24 mouse cellular contexts compared by ENCODE assay signal in the genomic region with DNA sequence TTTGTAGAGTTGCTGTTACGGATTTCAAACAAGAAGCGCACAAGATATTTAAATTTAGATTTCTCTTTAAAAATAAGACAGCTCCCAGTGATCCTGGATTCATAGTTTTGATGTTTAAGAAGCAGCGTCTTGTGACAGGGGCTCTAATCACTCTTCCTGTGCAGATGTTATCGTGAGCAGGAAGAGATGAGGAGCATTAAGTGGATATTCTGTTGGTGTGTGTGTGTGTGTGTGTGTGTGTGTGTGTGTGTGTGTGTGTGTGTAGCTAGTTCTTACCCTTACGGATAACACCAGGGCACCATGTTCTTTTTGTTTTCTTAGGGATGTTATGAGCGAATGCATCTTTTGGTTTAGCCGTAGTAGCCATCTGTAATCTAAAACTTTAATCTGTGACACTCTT. TPM values are rescaled to one million over a fixed set of nuclear protein-coding genes. Genes with fewer than 3 reads are reported as not detected.
DNase-seq lines count a peak whose midpoint lies in the region; ATAC-seq and TF ChIP-seq lines count a peak whose summit lies in the region.
"Had no signal": no experiment of that assay in that cellular context is flagged by ENCODE, and none has a peak within 500 bp of the region (broad histone marks: within the 10 kb centered on the region; RNA-seq: fewer than 3 reads in every experiment).

No protein-coding gene starts in this region.

- no peak overlapping the region for H3K4me2 ChIP-seq in forebrain, postnatal 0 days (ENCODE audit: low read depth)
- no peak overlapping the region for H3K4me2 ChIP-seq in hindbrain, embryonic 14.5 days (replicated peaks)
- H3K4me2 ChIP-seq in midbrain, embryonic 11.5 days: peak overlapping the region; percentile 42
- no peak overlapping the region for H3K4me2 ChIP-seq in midbrain, embryonic 14.5 days (ENCODE audit: low read length)
- no peak overlapping the region for H3K4me2 ChIP-seq in liver, postnatal 0 days (ENCODE audit: low read depth, low read length)

- peaks cover 80% of the 10 kb centered on the region for H3K4me1 ChIP-seq in forebrain, embryonic 10.5 days
- H3K4me1 ChIP-seq in forebrain, postnatal 0 days (ENCODE audit: insufficient read depth): no peaks in the 10 kb centered on the region
- H3K4me1 ChIP-seq in hindbrain, embryonic 10.5 days (replicated peaks): peaks cover 74% of the 10 kb centered on the region
- peaks cover 13% of the 10 kb centered on the region for H3K4me1 ChIP-seq in hindbrain, embryonic 14.5 days (replicated peaks; ENCODE audit: control insufficient read depth, insufficient read depth, low read length)
- peaks cover 43% of the 10 kb centered on the region for H3K4me1 ChIP-seq in midbrain, embryonic 11.5 days (ENCODE audit: control insufficient read depth, insufficient read depth, low read length)
- peaks cover 12% of the 10 kb centered on the region; the same call in 1 of the 2 replicates for H3K4me1 ChIP-seq in midbrain, embryonic 14.5 days (ENCODE audit: control insufficient read depth, insufficient read depth, low read length)
- peaks cover 7 to 10% of the 10 kb centered on the region in 2 experiments for H3K4me1 ChIP-seq in ES-E14 (ENCODE audit: control insufficient read depth in 2 of 2, insufficient read depth in 2 of 2, low read length in 2 of 2, poor library complexity in 1 of 2)
- H3K4me1 ChIP-seq in liver, postnatal 0 days (ENCODE audit: insufficient read depth): peaks cover 7% of the 10 kb centered on the region; the same call in 1 of the 2 replicates

- no peak for ATAC-seq in forebrain, postnatal 0 days
- no peak for ATAC-seq in hindbrain, embryonic 14.5 days (ENCODE audit: low FRiP score)
- 0 out of 2 replicates have a peak, but pooled peaks have one; percentile 20 for ATAC-seq in midbrain, embryonic 11.5 days (ENCODE audit: low FRiP score)
- ATAC-seq in midbrain, embryonic 14.5 days (ENCODE audit: low FRiP score, low TSS enrichment): no peak
- ATAC-seq in liver, postnatal 0 days: no peak
- ATAC-seq: activated CD4-positive, CD25-positive, alpha-beta regulatory T cell, adult 4 months; intestine, postnatal 0 days had no signal

- H3K27ac ChIP-seq in forebrain, embryonic 10.5 days: peak overlapping the region; percentile 69
- H3K27ac ChIP-seq in forebrain, postnatal 0 days (ENCODE audit: low read depth, low read length): no peak overlapping the region
- peak overlapping the region; percentile 76 for H3K27ac ChIP-seq in hindbrain, embryonic 10.5 days
- no peak overlapping the region for H3K27ac ChIP-seq in hindbrain, embryonic 14.5 days
- H3K27ac ChIP-seq in midbrain, embryonic 11.5 days (ENCODE audit: low read depth, low read length): peak overlapping the region; percentile 72
- H3K27ac ChIP-seq in midbrain, embryonic 14.5 days (replicated peaks; ENCODE audit: low read depth, low read length): no peak overlapping the region
- peak overlapping the region; percentile 51; the same call in 1 of the 2 replicates for H3K27ac ChIP-seq in ES-E14 (ENCODE audit: insufficient read depth, low read depth, low read length, poor library complexity, severe bottlenecking)
- no peak overlapping the region for H3K27ac ChIP-seq in liver, postnatal 0 days (ENCODE audit: low read depth)
- H3K27ac ChIP-seq: hindbrain, embryonic 12.5 days; liver, embryonic 14.5 days; neural tube, embryonic 12.5 days had no signal

- H3K9me3 ChIP-seq in forebrain, embryonic 10.5 days: no peaks in the 10 kb centered on the region; the same call in 1 of the 2 replicates
- no peaks in the 10 kb centered on the region for H3K9me3 ChIP-seq in forebrain, postnatal 0 days (ENCODE audit: low read length)
- no peaks in the 10 kb centered on the region for H3K9me3 ChIP-seq in hindbrain, embryonic 10.5 days
- H3K9me3 ChIP-seq in hindbrain, embryonic 14.5 days (ENCODE audit: control insufficient read depth, low read length): no peaks in the 10 kb centered on the region
- H3K9me3 ChIP-seq in midbrain, embryonic 11.5 days (ENCODE audit: control insufficient read depth, low read length): no peaks in the 10 kb centered on the region
- H3K9me3 ChIP-seq in midbrain, embryonic 14.5 days (ENCODE audit: control insufficient read depth, low read length): no peaks in the 10 kb centered on the region
- no peaks in the 10 kb centered on the region for H3K9me3 ChIP-seq in ES-E14 (ENCODE audit: control insufficient read depth, insufficient read depth, low read depth, low read length)
- no peaks in the 10 kb centered on the region for H3K9me3 ChIP-seq in liver, postnatal 0 days (ENCODE audit: low read length)
- H3K9me3 ChIP-seq: hindbrain, embryonic 12.5 days; neural tube, embryonic 12.5 days had no signal

- in situ Hi-C loops in ES-E14 (cut with MboI; ENCODE audit: low sequenced_read_pairs in 2 of 2, unreplicated experiment in 2 of 2): no loop called here

- WGBS in forebrain, embryonic 10.5 days: 28% methylated on average over 7 of the region's 7 CpGs
- 55% methylated on average over 7 of the region's 7 CpGs for WGBS in forebrain, postnatal 0 days
- 20% methylated on average over 7 of the region's 7 CpGs for WGBS in hindbrain, embryonic 10.5 days
- 28% methylated on average over 7 of the region's 7 CpGs for WGBS in hindbrain, embryonic 14.5 days
- 17% methylated on average over 7 of the region's 7 CpGs for WGBS in midbrain, embryonic 11.5 days
- 30% methylated on average over 7 of the region's 7 CpGs for WGBS in midbrain, embryonic 14.5 days
- WGBS in liver, postnatal 0 days (ENCODE audit: insufficient replicate concordance): 57% methylated on average over 7 of the region's 7 CpGs

- TF ChIP-seq CTCF in forebrain, postnatal 0 days (IDR thresholded peaks at IDR 0.05; ENCODE audit: low read depth): no peak
- no peak for TF ChIP-seq CTCF in liver, postnatal 0 days (IDR thresholded peaks at IDR 0.05; ENCODE audit: low read depth)

- no peak overlapping the region for H3K9ac ChIP-seq in forebrain, postnatal 0 days
- no peak overlapping the region for H3K9ac ChIP-seq in hindbrain, embryonic 14.5 days
- no peak overlapping the region for H3K9ac ChIP-seq in midbrain, embryonic 11.5 days (ENCODE audit: low read length)
- no peak overlapping the region for H3K9ac ChIP-seq in midbrain, embryonic 14.5 days (replicated peaks; ENCODE audit: low read length)
- no peak overlapping the region for H3K9ac ChIP-seq in ES-E14 (ENCODE audit: insufficient read depth, low read depth, low read length, poor library complexity, severe bottlenecking)
- H3K9ac ChIP-seq in liver, postnatal 0 days (replicated peaks): no peak overlapping the region
- H3K9ac ChIP-seq: heart, embryonic 12.5 days; hindbrain, embryonic 12.5 days; liver, embryonic 14.5 days; lung, embryonic 14.5 days; neural tube, embryonic 12.5 days had no signal

- TF ChIP-seq EP300 in liver, postnatal 0 days (IDR thresholded peaks at IDR 0.05; ENCODE audit: low read depth): no peak

- peak overlapping the region; percentile 41 for H3K4me3 ChIP-seq in forebrain, embryonic 10.5 days
- H3K4me3 ChIP-seq in forebrain, postnatal 0 days (ENCODE audit: low read depth, low read length): no peak overlapping the region
- peak overlapping the region; percentile 97 for H3K4me3 ChIP-seq in hindbrain, embryonic 10.5 days
- H3K4me3 ChIP-seq in hindbrain, embryonic 14.5 days (replicated peaks; ENCODE audit: low read length): no peak overlapping the region
- H3K4me3 ChIP-seq in midbrain, embryonic 11.5 days (ENCODE audit: low read depth, low read length): no peak overlapping the region; the same call in 1 of the 2 replicates
- no peak overlapping the region for H3K4me3 ChIP-seq in midbrain, embryonic 14.5 days (replicated peaks; ENCODE audit: low read depth, low read length)
- H3K4me3 ChIP-seq in ES-E14 (ENCODE audit: insufficient read depth in 1 of 2, low read depth in 1 of 2, low read length in 2 of 2, poor library complexity in 1 of 2, severe bottlenecking in 1 of 2): 0 out of 4 replicates have a peak overlapping the region, but pooled peaks of 1 of the 2 experiments have one; percentile 3
- no peak overlapping the region for H3K4me3 ChIP-seq in liver, postnatal 0 days (ENCODE audit: low read depth, low read length)
- H3K4me3 ChIP-seq: hindbrain, embryonic 12.5 days; neural tube, embryonic 12.5 days had no signal

- DNase-seq in forebrain, embryonic 10.5 days (ENCODE audit: extremely low spot score, low spot score): no peak
- no peak for DNase-seq in forebrain, postnatal 0 days
- no peak for DNase-seq in hindbrain, embryonic 10.5 days (ENCODE audit: low spot score)
- no peak for DNase-seq in hindbrain, embryonic 14.5 days (ENCODE audit: low spot score)
- peak; percentile 87 for DNase-seq in midbrain, embryonic 11.5 days (ENCODE audit: low spot score, missing footprints)
- no peak for DNase-seq in midbrain, embryonic 14.5 days
- DNase-seq in ES-E14 (ENCODE audit: low read depth, low spot score): no peak
- no peak for DNase-seq in liver, postnatal 0 days
- DNase-seq: cerebellum, adult 18-20 months; cerebellum, postnatal 10 days; gastrocnemius, postnatal 25 days; liver; right cerebral cortex, adult 18-20 months; spleen, adult 18-20 months; thymus, adult 18-20 months; thymus, postnatal 25 days had no signal

- no peaks in the 10 kb centered on the region for H3K27me3 ChIP-seq in forebrain, embryonic 10.5 days (ENCODE audit: poor library complexity, severe bottlenecking)
- peaks cover 23% of the 10 kb centered on the region for H3K27me3 ChIP-seq in forebrain, postnatal 0 days (ENCODE audit: insufficient read depth, low read length)
- H3K27me3 ChIP-seq in hindbrain, embryonic 10.5 days (ENCODE audit: insufficient read depth, poor library complexity, severe bottlenecking): no peaks in the 10 kb centered on the region
- H3K27me3 ChIP-seq in hindbrain, embryonic 14.5 days (ENCODE audit: control insufficient read depth, insufficient read depth, low read length): 0 out of 2 replicates have a peak, but pooled peaks cover 6% of the 10 kb centered on the region
- no peaks in the 10 kb centered on the region for H3K27me3 ChIP-seq in midbrain, embryonic 11.5 days (ENCODE audit: control insufficient read depth, insufficient read depth, low read length)
- peaks cover 9% of the 10 kb centered on the region; the same call in 1 of the 2 replicates for H3K27me3 ChIP-seq in midbrain, embryonic 14.5 days (ENCODE audit: control insufficient read depth, insufficient read depth, low read length)
- peaks cover 6% of the 10 kb centered on the region for H3K27me3 ChIP-seq in liver, postnatal 0 days (ENCODE audit: insufficient read depth, low read length)
- H3K27me3 ChIP-seq: heart, embryonic 12.5 days; hindbrain, embryonic 12.5 days; neural tube, embryonic 12.5 days had no signal

- peaks cover 57% of the 10 kb centered on the region for H3K36me3 ChIP-seq in forebrain, embryonic 10.5 days (replicated peaks)
- H3K36me3 ChIP-seq in forebrain, postnatal 0 days (ENCODE audit: insufficient read depth): no peaks in the 10 kb centered on the region
- peaks cover 58% of the 10 kb centered on the region for H3K36me3 ChIP-seq in hindbrain, embryonic 10.5 days
- H3K36me3 ChIP-seq in hindbrain, embryonic 14.5 days (replicated peaks; ENCODE audit: control insufficient read depth, insufficient read depth): no peaks in the 10 kb centered on the region
- H3K36me3 ChIP-seq in midbrain, embryonic 11.5 days (ENCODE audit: control insufficient read depth, insufficient read depth, low read length): no peaks in the 10 kb centered on the region
- no peaks in the 10 kb centered on the region for H3K36me3 ChIP-seq in midbrain, embryonic 14.5 days (ENCODE audit: control insufficient read depth, insufficient read depth, low read length)
- no peaks in the 10 kb centered on the region for H3K36me3 ChIP-seq in ES-E14 (ENCODE audit: control insufficient read depth, insufficient read depth, low read length, poor library complexity, severe bottlenecking)
- H3K36me3 ChIP-seq in liver, postnatal 0 days (replicated peaks; ENCODE audit: insufficient read depth, low read length): no peaks in the 10 kb centered on the region
- H3K36me3 ChIP-seq: hindbrain, embryonic 12.5 days; neural tube, embryonic 12.5 days had no signal

RNA-seq across cellular contexts. Expression of a gene that starts 5.4 kb away (rescaled TPM):
- 10.1 and 11.5 TPM in 2 replicates for polyA plus RNA-seq in forebrain, embryonic 10.5 days (2016; fragmentation: Nextera tagmentation; extraction: Ambion mirVana)
- 0.62 and 0.76 TPM in 2 replicates for total RNA-seq in forebrain, postnatal 0 days (2014; rRNA removed)
- polyA plus RNA-seq in forebrain, postnatal 0 days (2015; fragmentation: Nextera tagmentation; extraction: Ambion mirVana): 0.11 and 0.18 TPM in 2 replicates
- 7.6 and 19.9 TPM in 2 replicates for polyA plus RNA-seq in hindbrain, embryonic 10.5 days (2016; fragmentation: Nextera tagmentation; extraction: Ambion mirVana)
- 0.82 and 0.98 TPM in 2 replicates for polyA plus RNA-seq in hindbrain, embryonic 14.5 days (2014; fragmentation: Nextera tagmentation; extraction: Ambion mirVana)
- 5.1 and 6.2 TPM in 2 replicates for polyA plus RNA-seq in midbrain, embryonic 11.5 days (2014; fragmentation: Nextera tagmentation; extraction: Ambion mirVana)
- 0.30 and 0.54 TPM in 2 replicates for polyA plus RNA-seq in midbrain, embryonic 14.5 days (2014; fragmentation: Nextera tagmentation; extraction: Ambion mirVana)
- 28.8 and 31.1 TPM in 2 replicates for total RNA-seq in ES-E14 (2012; rRNA removed)
- 0.06 and 0.09 TPM in 2 replicates for polyA plus RNA-seq in liver, postnatal 0 days (2015; fragmentation: Nextera tagmentation; extraction: Ambion mirVana)
- total RNA-seq: common myeloid progenitor, adult 5-6 weeks had no signal
- polyA plus RNA-seq: activated CD4-positive, CD25-positive, alpha-beta regulatory T cell, adult 4 months had no signal

Comparison
In these comparisons a context has a peak if more than half of its experiments do, and no peak if none do; other contexts are left out.
1. H3K27ac ChIP-seq: peak in forebrain, embryonic 10.5 days (single experiment), hindbrain, embryonic 10.5 days (single experiment), midbrain, embryonic 11.5 days (single experiment) and ES-E14 (single experiment); none in forebrain, postnatal 0 days (single experiment), hindbrain, embryonic 14.5 days (single experiment), midbrain, embryonic 14.5 days (single experiment) and liver, postnatal 0 days (single experiment).
2. H3K4me3 ChIP-seq: peak in forebrain, embryonic 10.5 days (single experiment) and hindbrain, embryonic 10.5 days (single experiment); none in forebrain, postnatal 0 days (single experiment), hindbrain, embryonic 14.5 days (single experiment), midbrain, embryonic 11.5 days (single experiment), midbrain, embryonic 14.5 days (single experiment) and liver, postnatal 0 days (single experiment).